Mouse (Mus musculus) lung, postnatal 25 days (tissue): ENCODE measurements around the gene C1qtnf6.

Experiments used
- DNase-seq: peaks from one replicate; pipeline ENCODE4 v3.0.0; 2022; ENCODE audit warnings: low spot score

Gene C1qtnf6

DNA sequence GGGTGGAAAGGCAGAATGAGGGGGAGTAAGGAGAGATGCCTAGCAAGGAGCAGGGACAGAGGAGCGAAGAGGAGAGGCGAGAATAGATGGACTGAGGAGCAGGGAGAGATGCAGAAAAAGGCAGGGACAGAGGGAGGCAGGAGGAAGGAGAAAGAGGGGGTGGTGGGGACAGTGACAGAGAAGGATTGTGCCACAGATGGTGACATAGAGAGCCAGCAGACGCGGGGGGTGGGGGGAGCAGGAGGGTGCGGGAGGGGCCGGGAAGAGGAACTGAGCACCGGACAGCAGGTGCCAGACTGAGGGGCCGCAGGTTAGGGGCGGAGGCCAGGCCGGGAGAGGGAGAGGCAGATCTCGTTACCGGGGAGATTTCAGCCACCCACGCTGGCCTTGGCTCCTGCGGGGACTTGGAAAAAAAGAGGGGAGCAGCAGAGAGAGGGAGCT is 13.4 kb upstream of the C1qtnf6 start, which contains the start of gene Sstr3:
Sstr3 (minus strand) TSS at position 125 of the 441 bp plus-strand sequence.
- no peak for DNase-seq

- DNase-seq: no peak
Observed at GRCm38 (mm10) chr15:78544041-78544440, 12.8 kb upstream of the C1qtnf6 start.

GRCm38 (mm10) chr15:78542767-78543303 is 11.6 kb upstream of the C1qtnf6 start:
- DNase-seq: no peak

DNA sequence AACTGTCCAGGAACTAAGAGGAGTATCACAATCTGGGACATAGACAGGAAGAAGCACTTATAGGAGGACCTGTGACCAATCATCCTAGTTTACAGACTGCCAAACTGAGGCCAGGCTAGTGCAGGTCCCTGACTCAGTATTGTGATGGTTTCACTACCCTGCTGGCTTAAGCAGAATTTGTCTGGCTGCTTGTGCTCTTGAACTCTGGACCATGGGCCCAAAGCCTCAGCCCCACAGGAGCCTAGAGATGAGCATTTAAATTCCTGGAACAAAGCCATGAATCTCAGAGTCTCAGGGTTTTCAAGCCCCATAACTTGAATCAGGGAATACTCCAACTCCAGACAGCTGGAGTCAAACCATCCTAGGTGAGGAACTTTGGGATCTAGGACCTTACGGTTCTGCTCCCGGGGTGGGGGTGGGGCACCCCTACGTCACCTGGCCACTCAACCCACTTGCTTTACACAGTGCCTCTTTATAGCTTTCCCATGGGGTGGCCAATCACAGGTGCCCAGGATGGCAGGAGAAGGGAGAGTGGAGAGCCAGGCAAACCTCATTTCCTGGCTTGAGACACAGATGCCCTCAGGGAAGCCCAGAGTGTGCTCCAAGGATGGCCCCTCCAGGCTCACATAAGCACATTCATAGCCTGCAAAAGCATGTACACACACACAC is 11.0 kb upstream of the C1qtnf6 start:
- DNase-seq: no peak

GRCm38 (mm10) chr15:78541606-78542005 is 10.4 kb upstream of the C1qtnf6 start:
- no peak for DNase-seq

- DNase-seq: no peak
Observed at GRCm38 (mm10) chr15:78541036-78541435, 9.8 kb upstream of the C1qtnf6 start.

DNA sequence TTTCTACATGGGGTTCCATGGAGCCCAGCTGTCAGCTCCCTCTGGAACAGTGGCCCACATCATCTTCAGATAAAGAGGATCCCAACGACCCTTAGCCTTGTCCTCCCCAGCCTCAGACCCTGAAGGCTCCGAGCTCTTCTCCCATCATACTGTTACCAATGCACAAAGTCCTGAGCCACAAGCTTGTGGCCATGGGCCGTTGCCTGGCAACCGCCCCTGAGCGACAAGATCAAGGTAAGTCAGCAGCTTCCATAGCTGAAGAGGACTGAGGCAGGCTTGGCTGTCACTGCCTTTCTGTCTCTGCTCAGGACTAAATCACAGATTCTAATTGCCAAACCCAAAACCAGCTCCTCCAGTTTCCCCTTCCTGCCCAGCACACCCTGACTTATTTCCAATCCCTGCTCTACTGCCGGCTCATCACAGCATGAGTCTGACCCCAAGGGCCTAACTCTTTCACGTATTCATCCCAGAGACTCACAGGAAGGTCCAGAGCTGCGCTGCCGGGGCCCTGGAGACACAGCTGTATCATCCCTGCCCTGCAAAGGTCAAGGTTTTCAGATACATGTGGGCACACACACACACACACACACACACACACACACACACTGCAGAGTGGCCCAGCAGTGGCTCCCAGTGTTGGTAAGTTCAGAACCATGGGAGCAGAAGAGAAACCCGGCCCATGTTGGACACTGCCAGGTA is 4.7 kb upstream of the C1qtnf6 start:
- DNase-seq: no peak

- no peak for DNase-seq
Observed at GRCm38 (mm10) chr15:78533346-78533835, 2.2 kb upstream of the C1qtnf6 start.

DNA sequence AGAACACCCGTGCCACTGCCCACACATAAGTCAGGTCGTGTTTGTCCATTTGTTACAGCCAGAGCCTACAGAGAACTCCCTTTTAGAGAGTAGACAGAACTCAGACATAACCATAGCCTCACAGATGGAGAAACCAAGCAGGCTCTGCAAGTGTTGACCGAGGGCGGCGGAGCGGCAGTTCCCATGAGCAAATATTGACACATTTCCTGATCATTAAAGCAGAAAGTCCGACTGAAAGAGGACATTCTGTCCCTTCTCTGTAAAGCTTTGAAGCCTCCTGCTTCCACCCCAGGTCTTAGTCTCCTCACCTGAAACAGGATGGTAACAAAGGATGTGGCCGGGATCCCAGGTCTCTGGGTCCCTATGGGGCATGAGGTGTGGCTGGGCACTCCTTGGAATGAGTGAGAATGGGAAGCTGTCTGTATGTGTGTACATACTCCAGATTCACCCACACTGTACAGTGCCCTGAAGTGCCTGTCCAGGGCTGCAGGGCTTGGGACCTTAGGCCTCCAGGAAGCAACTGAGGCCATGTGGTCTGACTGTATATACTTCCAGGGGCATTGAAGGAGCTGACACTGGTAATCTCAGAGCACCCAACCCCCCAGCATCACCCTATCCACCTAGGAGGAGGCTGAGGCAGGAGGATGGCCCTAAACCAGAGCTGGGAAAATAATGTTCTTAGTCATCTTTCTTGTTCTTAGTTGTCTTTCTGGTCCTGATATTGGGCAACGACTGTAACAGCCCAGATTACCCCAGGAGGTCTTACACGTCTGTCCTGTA is 1.5 kb upstream of the C1qtnf6 start:
- peak; percentile 75 for DNase-seq

- DNase-seq: peak; percentile 98
Observed at GRCm38 (mm10) chr15:78531901-78532469, 769 bp upstream of the C1qtnf6 start.

- no peak for DNase-seq
Observed at GRCm38 (mm10) chr15:78531451-78531720, 170 bp upstream of the C1qtnf6 start.

GRCm38 (mm10) chr15:78530141-78530540 is 1.1 kb downstream of the C1qtnf6 start:
- DNase-seq: no peak

DNA sequence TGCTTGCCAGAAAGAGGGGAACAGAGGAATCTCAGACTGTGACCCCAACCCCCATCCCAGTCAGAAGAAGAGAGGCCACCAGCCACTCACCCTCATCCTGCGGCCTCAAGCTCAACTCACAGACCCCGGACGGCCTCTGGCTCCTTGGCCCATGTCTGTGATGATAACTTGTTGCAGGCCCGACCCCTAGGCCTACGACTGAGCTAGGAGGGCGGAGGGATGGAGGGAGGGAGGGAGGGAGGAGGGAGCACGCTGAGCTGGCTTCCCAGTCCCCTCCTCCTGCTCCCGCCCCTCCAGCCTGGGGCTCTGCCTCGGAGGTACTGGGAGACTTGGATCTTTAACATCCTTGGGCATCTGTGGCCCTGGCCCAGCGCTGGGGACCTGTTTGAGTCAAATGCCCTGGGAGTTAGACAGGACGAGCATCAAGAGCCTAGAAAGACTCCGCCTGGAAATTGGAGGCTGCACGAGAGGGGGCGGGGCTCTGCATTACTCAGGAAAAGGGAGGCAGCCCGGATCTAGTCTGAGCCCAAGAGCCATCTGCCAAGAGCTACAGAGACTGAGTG is 1.7 kb downstream of the C1qtnf6 start:
- DNase-seq: peak; percentile 64

GRCm38 (mm10) chr15:78528726-78529411 is 2.3 kb downstream of the C1qtnf6 start:
- no peak for DNase-seq

GRCm38 (mm10) chr15:78527973-78528372 is 3.2 kb downstream of the C1qtnf6 start:
- no peak for DNase-seq

DNA sequence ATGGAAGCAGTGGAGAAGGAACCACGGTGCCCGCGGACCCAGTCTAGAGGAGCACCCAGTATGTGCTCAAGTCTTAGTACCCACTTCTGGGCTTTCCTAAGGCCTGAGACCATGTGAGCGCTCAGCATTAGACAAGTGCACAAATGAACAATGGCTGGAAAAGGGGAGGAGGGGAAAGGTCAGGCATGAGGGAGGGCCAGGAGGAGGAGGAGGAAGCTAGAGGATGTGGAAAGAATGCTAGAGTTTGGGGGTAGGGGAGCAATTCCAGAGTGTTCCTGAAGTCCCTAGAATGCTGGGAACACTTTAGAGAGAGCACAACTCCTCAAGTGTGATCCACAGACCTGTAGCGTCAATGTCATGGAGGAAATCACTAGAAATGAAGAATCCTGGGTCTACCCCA is 7.1 kb downstream of the C1qtnf6 start:
- no peak for DNase-seq

- no peak for DNase-seq
Observed at GRCm38 (mm10) chr15:78521892-78522291, 9.3 kb downstream of the C1qtnf6 start.

DNA sequence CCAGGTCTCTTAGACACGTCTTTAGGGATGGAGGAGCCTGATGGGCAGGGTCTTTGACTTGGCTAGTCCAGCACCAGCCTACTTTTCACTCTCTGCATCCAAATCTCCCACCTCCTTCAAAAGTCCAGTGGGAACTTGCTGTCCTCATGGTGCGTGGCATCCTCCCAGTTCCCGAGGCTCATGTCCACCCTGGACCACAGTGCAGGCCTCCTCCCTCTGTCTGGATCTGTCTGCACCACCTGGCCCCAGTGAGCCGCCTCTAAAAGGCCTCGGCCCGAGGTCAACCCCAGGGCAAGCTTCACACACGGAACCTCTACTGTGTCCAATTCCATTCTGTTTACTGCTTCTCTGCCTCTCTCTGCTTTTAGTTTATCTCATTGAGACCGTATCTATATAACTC is 9.9 kb downstream of the C1qtnf6 start:
- DNase-seq: no peak

- no peak for DNase-seq
Observed at GRCm38 (mm10) chr15:78520112-78520715, 11.0 kb downstream of the C1qtnf6 start.

DNA sequence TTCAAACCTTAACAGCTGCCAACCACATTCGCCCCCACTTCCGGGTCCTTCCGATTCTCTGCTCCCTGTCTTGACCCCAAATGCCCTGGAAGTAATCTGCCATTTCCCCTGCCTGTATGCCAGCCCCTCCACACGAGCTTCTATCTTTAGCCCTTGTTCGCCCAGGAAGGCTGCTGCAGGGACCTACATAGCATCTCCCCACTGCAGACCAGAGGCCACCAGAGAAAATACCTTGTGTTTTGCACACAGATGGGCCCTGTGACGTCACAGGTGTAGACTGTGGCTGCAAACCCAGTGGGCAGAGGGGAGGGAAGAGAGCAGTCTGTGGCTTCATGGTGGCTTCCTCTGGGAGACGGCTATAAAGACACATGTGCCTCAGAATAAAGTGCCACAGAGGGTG is 13.0 kb downstream of the C1qtnf6 start:
- no peak for DNase-seq

- no peak for DNase-seq
Observed at GRCm38 (mm10) chr15:78515759-78516158, 15.5 kb downstream of the C1qtnf6 start.
